ENCODE assay signal across 11 mouse cellular contexts in the genomic region with DNA sequence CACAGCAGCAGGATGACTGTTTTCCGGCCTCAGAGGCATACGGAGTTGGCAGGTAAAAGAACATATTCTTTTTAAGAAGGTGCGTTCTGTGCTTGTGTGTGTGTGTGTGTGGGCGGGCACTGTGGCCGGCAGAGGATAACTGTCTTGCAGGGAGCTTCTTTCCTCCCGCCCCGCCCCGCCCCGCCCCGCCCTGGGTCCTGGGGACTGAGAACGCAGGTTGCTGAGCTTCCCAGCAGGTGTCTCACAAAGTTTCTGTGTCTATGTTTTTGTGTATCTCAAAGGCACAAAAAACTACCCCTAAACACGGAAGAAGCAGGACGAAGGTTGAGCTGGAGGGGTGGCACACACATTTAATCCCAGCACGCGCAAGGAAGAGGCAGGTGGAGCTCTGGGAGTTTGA. TPM values are rescaled to one million over a fixed set of nuclear protein-coding genes. Genes with fewer than 3 reads are reported as not detected.
DNase-seq lines count a peak whose midpoint lies in the region; ATAC-seq and TF ChIP-seq lines count a peak whose summit lies in the region.
"Had no signal": no experiment of that assay in that cellular context is flagged by ENCODE, and none has a peak within 500 bp of the region (broad histone marks: within the 10 kb centered on the region; RNA-seq: fewer than 3 reads in every experiment).

No protein-coding gene starts in this region.

- no peak overlapping the region for H3K9ac ChIP-seq in hindbrain, embryonic 11.5 days (ENCODE audit: low read depth, low read length)
- H3K9ac ChIP-seq in forebrain, embryonic 15.5 days (replicated peaks) = no peak overlapping the region
- no peak overlapping the region for H3K9ac ChIP-seq in limb, embryonic 15.5 days
- H3K9ac ChIP-seq in liver, postnatal 0 days (replicated peaks) = no peak overlapping the region

- H3K27me3 ChIP-seq in hindbrain, embryonic 10.5 days (ENCODE audit: insufficient read depth, poor library complexity, severe bottlenecking) = no peaks in the 10 kb centered on the region
- no peaks in the 10 kb centered on the region for H3K27me3 ChIP-seq in hindbrain, embryonic 11.5 days (ENCODE audit: control insufficient read depth, insufficient read depth, low read length)
- no peaks in the 10 kb centered on the region for H3K27me3 ChIP-seq in forebrain, embryonic 15.5 days
- H3K27me3 ChIP-seq in limb, embryonic 15.5 days = no peaks in the 10 kb centered on the region
- no peaks in the 10 kb centered on the region for H3K27me3 ChIP-seq in liver, postnatal 0 days (ENCODE audit: insufficient read depth, low read length)

- ATAC-seq in hindbrain, embryonic 11.5 days (ENCODE audit: low FRiP score) = no peak
- ATAC-seq in forebrain, embryonic 15.5 days (replicated peaks) = no peak
- no peak for ATAC-seq in limb, embryonic 15.5 days (ENCODE audit: insufficient number of reproducible peaks, low FRiP score, low TSS enrichment, low read depth)
- no peak for ATAC-seq in liver, postnatal 0 days

- H3K4me3 ChIP-seq in hindbrain, embryonic 10.5 days = no peak overlapping the region
- H3K4me3 ChIP-seq in hindbrain, embryonic 11.5 days (ENCODE audit: low read depth, low read length) = no peak overlapping the region
- H3K4me3 ChIP-seq in forebrain, embryonic 15.5 days = no peak overlapping the region
- no peak overlapping the region for H3K4me3 ChIP-seq in limb, embryonic 15.5 days
- H3K4me3 ChIP-seq in liver, postnatal 0 days (ENCODE audit: low read depth, low read length) = no peak overlapping the region

- WGBS in hindbrain, embryonic 10.5 days = 52% methylated on average over 15 of the region's 15 CpGs
- 61% methylated on average over 15 of the region's 15 CpGs for WGBS in hindbrain, embryonic 11.5 days
- WGBS in forebrain, embryonic 15.5 days = 59% methylated on average over 14 of the region's 15 CpGs
- 52% methylated on average over 15 of the region's 15 CpGs for WGBS in limb, embryonic 15.5 days
- 72% methylated on average over 15 of the region's 15 CpGs for WGBS in liver, postnatal 0 days (ENCODE audit: insufficient replicate concordance)

- H3K4me2 ChIP-seq in hindbrain, embryonic 11.5 days (replicated peaks; ENCODE audit: low read depth, low read length) = no peak overlapping the region
- H3K4me2 ChIP-seq in forebrain, embryonic 15.5 days (replicated peaks) = no peak overlapping the region
- H3K4me2 ChIP-seq in limb, embryonic 15.5 days = no peak overlapping the region
- no peak overlapping the region for H3K4me2 ChIP-seq in liver, postnatal 0 days (ENCODE audit: low read depth, low read length)

- H3K4me1 ChIP-seq in hindbrain, embryonic 10.5 days (replicated peaks) = peaks cover 19% of the 10 kb centered on the region
- 0 out of 2 replicates have a peak, but pooled peaks cover 2% of the 10 kb centered on the region for H3K4me1 ChIP-seq in hindbrain, embryonic 11.5 days (replicated peaks; ENCODE audit: control insufficient read depth, insufficient read depth, low read length)
- peaks cover 35% of the 10 kb centered on the region for H3K4me1 ChIP-seq in forebrain, embryonic 15.5 days
- H3K4me1 ChIP-seq in limb, embryonic 15.5 days = peaks cover 13% of the 10 kb centered on the region
- H3K4me1 ChIP-seq in liver, postnatal 0 days (ENCODE audit: insufficient read depth) = no peaks in the 10 kb centered on the region

- no peak for TF ChIP-seq CTCF in liver, postnatal 0 days (IDR thresholded peaks at IDR 0.05; ENCODE audit: low read depth)

- no peak for DNase-seq in hindbrain, embryonic 10.5 days (ENCODE audit: low spot score)
- no peak for DNase-seq in hindbrain, embryonic 11.5 days (ENCODE audit: low spot score)
- peak; percentile 82 for DNase-seq in ZHBTc4 (ENCODE audit: low read depth, low spot score)
- DNase-seq in gastrocnemius, postnatal 4 days (ENCODE audit: low spot score in 2 of 2) = no peak
- DNase-seq in liver, postnatal 0 days = no peak
- DNase-seq in lung, adult 18-20 months = no peak
- DNase-seq: left cerebral cortex, postnatal 4 days had no signal

- no peak for TF ChIP-seq EP300 in liver, postnatal 0 days (IDR thresholded peaks at IDR 0.05; ENCODE audit: low read depth)

- no peaks in the 10 kb centered on the region for H3K9me3 ChIP-seq in hindbrain, embryonic 10.5 days
- no peaks in the 10 kb centered on the region for H3K9me3 ChIP-seq in hindbrain, embryonic 11.5 days (ENCODE audit: control insufficient read depth, low read length)
- H3K9me3 ChIP-seq in forebrain, embryonic 15.5 days = no peaks in the 10 kb centered on the region
- H3K9me3 ChIP-seq in limb, embryonic 15.5 days = no peaks in the 10 kb centered on the region
- H3K9me3 ChIP-seq in liver, postnatal 0 days (ENCODE audit: low read length) = no peaks in the 10 kb centered on the region
- H3K9me3 ChIP-seq: G1E had no signal

- peaks cover 51% of the 10 kb centered on the region for H3K36me3 ChIP-seq in hindbrain, embryonic 10.5 days
- H3K36me3 ChIP-seq in hindbrain, embryonic 11.5 days (ENCODE audit: control insufficient read depth, insufficient read depth, low read length) = no peaks in the 10 kb centered on the region; the same call in 1 of the 2 replicates
- H3K36me3 ChIP-seq in forebrain, embryonic 15.5 days = no peaks in the 10 kb centered on the region; the same call in 1 of the 2 replicates
- peaks cover 51% of the 10 kb centered on the region for H3K36me3 ChIP-seq in limb, embryonic 15.5 days
- peaks cover 13% of the 10 kb centered on the region; the same call in 1 of the 2 replicates for H3K36me3 ChIP-seq in liver, postnatal 0 days (replicated peaks; ENCODE audit: insufficient read depth, low read length)

- peak overlapping the region; percentile 35; the same call in 1 of the 2 replicates for H3K27ac ChIP-seq in hindbrain, embryonic 10.5 days
- H3K27ac ChIP-seq in hindbrain, embryonic 11.5 days (ENCODE audit: low read depth, low read length) = no peak overlapping the region
- peak overlapping the region; percentile 91 for H3K27ac ChIP-seq in forebrain, embryonic 15.5 days (replicated peaks)
- H3K27ac ChIP-seq in limb, embryonic 15.5 days = peak overlapping the region; percentile 50; the same call in 1 of the 2 replicates
- H3K27ac ChIP-seq in liver, postnatal 0 days (ENCODE audit: low read depth) = no peak overlapping the region

RNA-seq across cellular contexts. Expression of a gene that starts 25.7 kb away (rescaled TPM):
- 61.6 and 63.9 TPM in 2 replicates for polyA plus RNA-seq in hindbrain, embryonic 10.5 days (2016; fragmentation: Nextera tagmentation; extraction: Ambion mirVana)
- polyA plus RNA-seq in hindbrain, embryonic 11.5 days (2014; fragmentation: Nextera tagmentation; extraction: Ambion mirVana) = 43.3 and 47.3 TPM in 2 replicates
- polyA plus RNA-seq in forebrain, embryonic 15.5 days (2015; fragmentation: Nextera tagmentation; extraction: Ambion mirVana) = 51.8 and 55.1 TPM in 2 replicates
- polyA plus RNA-seq in limb, embryonic 15.5 days (2015; fragmentation: Nextera tagmentation; extraction: Ambion mirVana) = 35.3 and 35.4 TPM in 2 replicates
- 10 to 100 TPM; 35.1 to 36.5 TPM for total RNA-seq in gastrocnemius, postnatal 4 days (2021)
- polyA plus RNA-seq in liver, postnatal 0 days (2015; fragmentation: Nextera tagmentation; extraction: Ambion mirVana) = 9.9 and 11.6 TPM in 2 replicates
- total RNA-seq: megakaryocyte, adult 5-6 weeks had no signal

Comparison
In these comparisons a context has a peak if more than half of its experiments do, and no peak if none do; other contexts are left out.
1. H3K27ac ChIP-seq: peak in hindbrain, embryonic 10.5 days (single experiment), forebrain, embryonic 15.5 days (single experiment) and limb, embryonic 15.5 days (single experiment); none in hindbrain, embryonic 11.5 days (single experiment) and liver, postnatal 0 days (single experiment).